Mouse (Mus musculus) frontal cortex, postnatal 10 days (tissue): ENCODE measurements around the gene Prickle1.
A peak's percentile ranks its signal among the peaks of the same experiment; 100 is the strongest.

Source experiments
- DNase-seq, 2 experiments: peaks; one replicate each; pipeline ENCODE4 v3.0.0; 2022; ENCODE audit warnings: low spot score in 2 of 2, mixed read lengths in 1 of 2

The Prickle1 gene

GRCm38 (mm10) chr15:93594888-93595698 lies 598 bp downstream of the Prickle1 start:
- peak in 1 of 2 experiments; percentile 53 for DNase-seq

GRCm38 (mm10) chr15:93594296-93594887 lies 1.3 kb downstream of the Prickle1 start:
- no peak for DNase-seq

GRCm38 (mm10) chr15:93592596-93592995 lies 3.1 kb downstream of the Prickle1 start:
- no peak for DNase-seq

GRCm38 (mm10) chr15:93591831-93592321 lies 3.8 kb downstream of the Prickle1 start:
- peak in 1 of 2 experiments; percentile 28 for DNase-seq

GRCm38 (mm10) chr15:93591371-93591770 lies 4.3 kb downstream of the Prickle1 start:
- DNase-seq = no peak

- no peak for DNase-seq
Measured at GRCm38 (mm10) chr15:93588401-93588800, 7.3 kb downstream of the Prickle1 start.

- no peak for DNase-seq
Measured at GRCm38 (mm10) chr15:93587660-93588059, 8.0 kb downstream of the Prickle1 start.

GRCm38 (mm10) chr15:93583051-93583450 lies 12.6 kb downstream of the Prickle1 start:
- no peak for DNase-seq

GRCm38 (mm10) chr15:93581736-93582135 lies 14.0 kb downstream of the Prickle1 start:
- no peak for DNase-seq

GRCm38 (mm10) chr15:93579899-93580298 lies 15.8 kb downstream of the Prickle1 start:
- DNase-seq = no peak

GRCm38 (mm10) chr15:93579100-93579499 lies 16.6 kb downstream of the Prickle1 start:
- no peak for DNase-seq

- DNase-seq = no peak
Measured at GRCm38 (mm10) chr15:93576361-93576760, 19.3 kb downstream of the Prickle1 start.

GRCm38 (mm10) chr15:93575884-93576283 lies 19.8 kb downstream of the Prickle1 start:
- peak; percentile 35 to 72 for DNase-seq

GRCm38 (mm10) chr15:93572889-93573288 lies 22.8 kb downstream of the Prickle1 start:
- DNase-seq = no peak

- no peak for DNase-seq
Measured at GRCm38 (mm10) chr15:93570881-93571495, 24.7 kb downstream of the Prickle1 start.

GRCm38 (mm10) chr15:93568911-93569310 lies 26.8 kb downstream of the Prickle1 start:
- DNase-seq = no peak

GRCm38 (mm10) chr15:93567546-93568307 lies 28.0 kb downstream of the Prickle1 start:
- no peak for DNase-seq

GRCm38 (mm10) chr15:93563491-93563890 lies 32.2 kb downstream of the Prickle1 start:
- DNase-seq = no peak

GRCm38 (mm10) chr15:93561540-93561939 lies 34.2 kb downstream of the Prickle1 start:
- DNase-seq = no peak

GRCm38 (mm10) chr15:93558421-93558820 lies 37.3 kb downstream of the Prickle1 start:
- no peak for DNase-seq

- DNase-seq = no peak
Measured at GRCm38 (mm10) chr15:93555719-93556118, 40.0 kb downstream of the Prickle1 start.
